Mouse (Mus musculus) CH12.LX (cell line): ENCODE measurements around the gene Muc13. TPM values are rescaled to one million over a fixed set of nuclear protein-coding genes. Genes with fewer than 3 reads are reported as not detected.

Experiments used
- DNase-seq: peaks from one replicate; pipeline ENCODE4 v3.0.0-alpha.2; 2013; ENCODE audit errors: extremely low read depth
- H3K27ac ChIP-seq: 2 replicates; pipeline ENCODE4 v1.5.1; 2012; ENCODE audit warnings: low read depth, mild to moderate bottlenecking, control low read depth, moderate library complexity; ENCODE audit not compliant: insufficient read depth
- H3K27me3 ChIP-seq: replicated peaks from 2 replicates; pipeline ENCODE3; 2012; ENCODE audit warnings: inconsistent platforms
- H3K36me3 ChIP-seq, 2 experiments: replicated peaks in 1 of 2; 2 replicates each; pipeline versions ENCODE3 to v1.6.1; 2012; ENCODE audit warnings: inconsistent platforms in 1 of 2, low read length in 1 of 2, mild to moderate bottlenecking in 1 of 2, mixed read lengths in 1 of 2, moderate library complexity in 1 of 2; ENCODE audit not compliant: control insufficient read depth in 1 of 2, insufficient read depth in 1 of 2
- H3K4me1 ChIP-seq, 2 experiments: 2 replicates each; pipeline ENCODE4 v1.6.1; 2012; ENCODE audit warnings: inconsistent platforms in 1 of 2, moderate library complexity in 1 of 2; ENCODE audit not compliant: insufficient read depth in 2 of 2, control insufficient read depth in 1 of 2
- H3K4me2 ChIP-seq: 2 replicates; pipeline ENCODE4 v1.6.1; 2012; ENCODE audit warnings: low read depth, mild to moderate bottlenecking, control low read depth; ENCODE audit not compliant: poor library complexity, insufficient read depth, severe bottlenecking
- H3K4me3 ChIP-seq, 3 experiments: fragments of 150-350 bp in 1 of 3; sonication (generic) in 1 of 3; replicated peaks in 1 of 3; 2 replicates each; pipeline versions ENCODE3 to v1.5.1; 2011 to 2012; ENCODE audit warnings: low read depth in 2 of 3, low read length in 2 of 3, mild to moderate bottlenecking in 2 of 3, moderate library complexity in 2 of 3, control low read depth in 1 of 3, improper control_type of control experiment in 1 of 3, inconsistent platforms in 1 of 3, mixed read lengths in 1 of 3; ENCODE audit not compliant: poor library complexity in 1 of 3
- H3K79me2 ChIP-seq: replicated peaks from 2 replicates; pipeline ENCODE4 v1.6.1; 2012; ENCODE audit warnings: mild to moderate bottlenecking, moderate library complexity; ENCODE audit not compliant: control insufficient read depth, poor library complexity, insufficient read depth, severe bottlenecking; ENCODE audit errors: extremely low read depth
- H3K9ac ChIP-seq: 2 replicates; pipeline ENCODE4 v1.6.1; 2012; ENCODE audit warnings: low read depth, mild to moderate bottlenecking, control low read depth, moderate library complexity; ENCODE audit not compliant: insufficient read depth
- H3K9me3 ChIP-seq: replicated peaks from 2 replicates; pipeline ENCODE3; 2012; ENCODE audit warnings: low read length, inconsistent platforms, mixed read lengths
- BHLHE40 ChIP-seq: IDR thresholded peaks from 2 replicates; pipeline ENCODE4 v1.6.1; 2011; ENCODE audit warnings: mild to moderate bottlenecking, low read depth, low read length, improper control_type of control experiment
- CHD1 ChIP-seq: IDR thresholded peaks from 2 replicates; pipeline ENCODE4 v1.6.1; 2012; ENCODE audit warnings: low read depth, low read length, improper control_type of control experiment, inconsistent platforms
- CTCF ChIP-seq, 2 experiments: IDR thresholded peaks in 1 of 2; conservative IDR thresholded peaks in 1 of 2; 2 replicates each; pipeline ENCODE4 v1.5.1; 2011 to 2012; ENCODE audit warnings: low read depth in 2 of 2, low read length in 2 of 2, improper control_type of control experiment in 1 of 2, inconsistent platforms in 1 of 2, mild to moderate bottlenecking in 1 of 2, moderate library complexity in 1 of 2
- E2F4 ChIP-seq: IDR thresholded peaks from 2 replicates; pipeline ENCODE4 v1.6.1; 2011; ENCODE audit warnings: low read depth, low read length, improper control_type of control experiment; ENCODE audit not compliant: insufficient replicate concordance
- ELF1 ChIP-seq: IDR thresholded peaks from 2 replicates; pipeline ENCODE4 v1.6.1; 2014; ENCODE audit warnings: low read depth, mild to moderate bottlenecking, inconsistent platforms, low read length, improper control_type of control experiment
- EP300 ChIP-seq: IDR thresholded peaks from 2 replicates; pipeline ENCODE4 v1.6.1; 2011; ENCODE audit warnings: low read length, improper control_type of control experiment
- ETS1 ChIP-seq: conservative IDR thresholded peaks from 2 replicates; pipeline ENCODE4 v1.6.1; 2012; ENCODE audit warnings: low read depth, mild to moderate bottlenecking, inconsistent platforms, low read length, improper control_type of control experiment, moderate library complexity
- GABPA ChIP-seq: IDR thresholded peaks from 2 replicates; pipeline ENCODE4 v1.6.1; 2012; ENCODE audit warnings: low read depth, low read length, improper control_type of control experiment, inconsistent platforms; ENCODE audit not compliant: insufficient replicate concordance
- HCFC1 ChIP-seq: IDR thresholded peaks from 2 replicates; pipeline ENCODE4 v1.6.1; 2012; ENCODE audit warnings: low read depth, mild to moderate bottlenecking, inconsistent platforms, low read length, improper control_type of control experiment
- IRF4 ChIP-seq: IDR thresholded peaks from 2 replicates; pipeline ENCODE4 v1.6.1; 2014; ENCODE audit warnings: low read depth, mild to moderate bottlenecking, inconsistent platforms, low read length, improper control_type of control experiment
- JUN ChIP-seq: IDR thresholded peaks from 2 replicates; pipeline ENCODE4 v1.6.1; 2011; ENCODE audit warnings: low read depth, mild to moderate bottlenecking, low read length, improper control_type of control experiment, moderate library complexity; ENCODE audit not compliant: insufficient read depth
- JUND ChIP-seq: conservative IDR thresholded peaks from 2 replicates; pipeline ENCODE4 v1.6.1; 2011; ENCODE audit warnings: low read depth, low read length, improper control_type of control experiment
- KAT2A ChIP-seq: IDR thresholded peaks from 2 replicates; pipeline ENCODE4 v1.6.1; 2012; ENCODE audit warnings: low read length, improper control_type of control experiment, inconsistent platforms; ENCODE audit not compliant: insufficient replicate concordance
- MAFK ChIP-seq: IDR thresholded peaks from 2 replicates; pipeline ENCODE4 v1.6.1; 2011; ENCODE audit warnings: low read length, improper control_type of control experiment; ENCODE audit not compliant: insufficient replicate concordance
- MAX ChIP-seq: IDR thresholded peaks from 2 replicates; pipeline ENCODE4 v1.6.1; 2011; ENCODE audit warnings: low read length, improper control_type of control experiment
- MEF2A ChIP-seq: IDR thresholded peaks from 2 replicates; pipeline ENCODE4 v1.6.1; 2014; ENCODE audit warnings: low read depth, mild to moderate bottlenecking, inconsistent platforms, low read length, improper control_type of control experiment, borderline replicate concordance
- MXI1 ChIP-seq: IDR thresholded peaks from 2 replicates; pipeline ENCODE4 v1.6.1; 2011; ENCODE audit warnings: mild to moderate bottlenecking, low read depth, low read length, improper control_type of control experiment
- MYC ChIP-seq: IDR thresholded peaks from 2 replicates; pipeline ENCODE4 v1.6.1; 2011; ENCODE audit warnings: low read depth, mild to moderate bottlenecking, improper control_type of control experiment, low read length
- NELFE ChIP-seq: IDR thresholded peaks from 2 replicates; pipeline ENCODE4 v1.6.1; 2011; ENCODE audit warnings: low read depth, low read length, improper control_type of control experiment
- NRF1 ChIP-seq: IDR thresholded peaks from 2 replicates; pipeline ENCODE4 v1.6.1; 2014; ENCODE audit warnings: low read depth, mild to moderate bottlenecking, inconsistent platforms, low read length, improper control_type of control experiment, moderate library complexity
- PAX5 ChIP-seq: IDR thresholded peaks from 2 replicates; pipeline ENCODE4 v1.6.1; 2012; ENCODE audit warnings: low read length, inconsistent platforms, mixed read lengths
- POLR2A ChIP-seq: IDR thresholded peaks from 2 replicates; pipeline ENCODE4 v1.6.1; 2011; ENCODE audit warnings: low read depth, mild to moderate bottlenecking, improper control_type of control experiment, low read length
- POLR2AphosphoS2 ChIP-seq: IDR thresholded peaks from 2 replicates; pipeline ENCODE4 v1.6.1; 2011; ENCODE audit warnings: low read depth, low read length, improper control_type of control experiment
- RAD21 ChIP-seq: IDR thresholded peaks from 2 replicates; pipeline ENCODE4 v1.6.1; 2011; ENCODE audit warnings: low read depth, mild to moderate bottlenecking, low read length, improper control_type of control experiment, moderate library complexity
- SIN3A ChIP-seq: IDR thresholded peaks from 2 replicates; pipeline ENCODE4 v1.6.1; 2012; ENCODE audit warnings: low read length, improper control_type of control experiment, inconsistent platforms
- SMC3 ChIP-seq: IDR thresholded peaks from 2 replicates; pipeline ENCODE4 v1.6.1; 2011; ENCODE audit warnings: low read depth, low read length, improper control_type of control experiment
- TBP ChIP-seq: conservative IDR thresholded peaks from 2 replicates; pipeline ENCODE4 v1.6.1; 2011; ENCODE audit warnings: low read depth, low read length, improper control_type of control experiment
- TCF12 ChIP-seq: IDR thresholded peaks from 2 replicates; pipeline ENCODE4 v1.6.1; 2014; ENCODE audit warnings: low read depth, mild to moderate bottlenecking, inconsistent platforms, low read length, improper control_type of control experiment
- UBTF ChIP-seq: IDR thresholded peaks from 2 replicates; pipeline ENCODE4 v1.6.1; 2012; ENCODE audit warnings: low read depth, mild to moderate bottlenecking, inconsistent platforms, low read length, improper control_type of control experiment, moderate library complexity
- USF1 ChIP-seq: IDR thresholded peaks from 2 replicates; pipeline ENCODE4 v1.6.1; 2014; ENCODE audit warnings: low read depth, mild to moderate bottlenecking, inconsistent platforms, low read length, improper control_type of control experiment
- USF2 ChIP-seq: conservative IDR thresholded peaks from 2 replicates; pipeline ENCODE4 v1.6.1; 2011; ENCODE audit warnings: low read depth, low read length, improper control_type of control experiment
- ZC3H11A ChIP-seq: IDR thresholded peaks from 2 replicates; pipeline ENCODE4 v1.6.1; 2012; ENCODE audit warnings: low read depth, mild to moderate bottlenecking, inconsistent platforms, low read length, improper control_type of control experiment
- ZKSCAN1 ChIP-seq: IDR thresholded peaks from 2 replicates; pipeline ENCODE4 v1.6.1; 2012; ENCODE audit warnings: low read depth, inconsistent platforms, low read length, improper control_type of control experiment, borderline replicate concordance
- ZMIZ1 ChIP-seq: IDR thresholded peaks from 2 replicates; pipeline ENCODE4 v1.6.1; 2012; ENCODE audit warnings: low read depth, mild to moderate bottlenecking, inconsistent platforms, low read length, improper control_type of control experiment
- ZNF384 ChIP-seq: IDR thresholded peaks from 2 replicates; pipeline ENCODE4 v1.6.1; 2012; ENCODE audit warnings: low read depth, low read length, improper control_type of control experiment, inconsistent platforms
- dilution Hi-C: fragments of 300-500 bp; cut with MboI; formaldehyde crosslinking; loops from 2 replicates; pipeline ENCODE4 v1.14.3; 2020; ENCODE audit warnings: low sequenced_read_pairs; ENCODE audit not compliant: extremely low pct_unique_long_range_greater_than_20kb, extremely low pct_ligation_motif_present
- in situ Hi-C: fragments of 300-500 bp; cut with MboI; formaldehyde crosslinking; loops from 3 replicates; pipeline ENCODE4 v1.14.3; 2019; ENCODE audit warnings: low sequenced_read_pairs, low pct_ligation_motif_present, low pct_unique_long_range_greater_than_20kb, mixed read lengths
- polyA plus RNA-seq: library from polyadenylated mRNA; unstranded; fragments of >175 nt; gene quantifications from 2 replicates; pipeline ENCODE4 v1.2.1, GENCODE M21; 2012; ENCODE audit warnings: low read depth; ENCODE audit not compliant: insufficient read length
- total RNA-seq, 2 experiments: library from RNA; depleted of rRNA; stranded (reverse); fragments of 300-350 nt in 1 of 2; fragments of >200 nt in 1 of 2; gene quantifications; 2 replicates each; pipeline ENCODE4 v1.2.3; 2012 to 2014

Muc13 gene
- total and polyA plus RNA-seq, 3 experiments: not detected

DNA sequence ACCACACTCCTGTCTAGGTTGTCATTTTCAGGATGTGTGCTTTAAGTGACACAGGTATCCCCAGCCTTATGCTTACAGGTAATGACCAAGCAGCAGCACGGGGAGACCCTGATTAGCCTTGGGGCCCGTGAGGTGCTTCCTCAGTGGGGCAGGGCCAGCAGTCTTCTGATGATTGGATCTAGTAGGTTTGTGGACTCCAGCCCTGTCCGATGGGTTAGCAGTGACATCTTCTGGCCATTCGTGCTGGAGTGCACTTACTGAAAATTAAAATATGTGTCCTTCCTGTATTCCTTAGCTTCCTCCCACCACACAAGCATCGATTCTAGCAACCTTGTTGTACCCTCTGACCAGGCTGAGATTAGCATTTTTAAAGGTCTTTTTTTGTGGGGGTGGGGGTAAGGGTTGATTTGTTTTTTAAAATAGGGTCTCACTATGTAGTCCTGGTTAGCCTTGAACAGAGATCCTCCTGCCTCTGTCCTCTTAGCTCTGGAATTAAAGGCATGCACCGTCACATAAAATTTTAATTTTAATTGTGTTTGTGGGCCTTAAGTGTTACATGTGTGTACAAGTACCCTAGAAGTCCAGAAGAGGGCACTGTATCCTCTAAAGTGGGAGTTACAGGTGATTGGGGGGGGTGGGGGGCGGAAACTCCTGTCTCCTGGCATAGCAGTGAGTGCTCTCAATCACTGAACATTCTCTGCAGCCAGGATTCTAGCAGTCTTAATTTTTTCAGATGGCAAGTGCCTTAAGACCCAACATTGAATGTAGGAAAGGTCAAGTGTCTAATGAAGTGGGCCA, 49.0 kb upstream of the Muc13 start (continued):
- TF ChIP-seq NRF1: no peak

DNA sequence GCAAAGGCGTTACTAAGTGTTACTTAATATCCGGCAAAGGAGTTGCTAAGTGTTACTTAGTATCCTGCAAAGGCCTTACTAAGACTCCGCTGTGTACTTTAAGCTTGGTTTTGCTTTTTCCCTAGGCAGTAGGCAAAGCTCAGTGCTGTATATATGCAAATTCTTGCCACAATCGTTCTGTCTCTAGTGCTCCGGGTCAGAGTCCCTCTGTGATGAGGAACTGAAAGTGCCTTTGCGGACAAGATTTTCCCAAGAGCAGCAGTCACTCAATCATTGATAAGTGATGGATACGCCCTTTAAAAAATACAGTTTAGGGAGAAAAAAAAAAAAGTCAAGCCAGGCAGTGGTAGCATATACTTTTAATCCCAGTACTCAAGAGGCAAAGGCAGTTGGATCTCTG, 48.4 kb upstream of the Muc13 start:
- H3K27me3 ChIP-seq: no peaks in the 10 kb centered on the region
- in situ Hi-C loops (loop anchor here (5.0 to 10.0 kb wide), 2 partner anchors 57 to 441 kb away; no protein-coding TSS in a partner anchor), dilution Hi-C loops (no loop called here)
- H3K4me1 ChIP-seq: peaks cover 24 to 75% of the 10 kb centered on the region in 2 experiments
- H3K9ac ChIP-seq: no peak overlapping the region; the same call in 1 of the 2 replicates
- peak; percentile 96 for DNase-seq
- peaks cover 5% of the 10 kb centered on the region for H3K79me2 ChIP-seq
- H3K4me2 ChIP-seq: peak overlapping the region; percentile 78
- peaks cover 70 to 83% of the 10 kb centered on the region in 2 experiments for H3K36me3 ChIP-seq
- H3K27ac ChIP-seq: peak overlapping the region; percentile 93
- peak overlapping the region in 1 of 3 experiments; percentile 13 for H3K4me3 ChIP-seq
- no peaks in the 10 kb centered on the region for H3K9me3 ChIP-seq
- TF ChIP-seq ZMIZ1 (peak; percentile 69; the same call in 1 of the 2 replicates), ELF1 (peak; percentile 58), USF1 (no peak), USF2 (no peak), NELFE (peak; percentile 61), NRF1 (0 out of 2 replicates have a peak, but pooled peaks have one; percentile 28), CHD1 (no peak), ETS1 (peak; percentile 89), TBP (0 out of 2 replicates have a peak, but pooled peaks have one; percentile 24), BHLHE40 (peak; percentile 89), RAD21 (no peak; the same call in none of the 2 replicates), TCF12 (peak; percentile 86), JUND (peak; percentile 88), IRF4 (peak; percentile 100), ZKSCAN1 (no peak), E2F4 (0 out of 2 replicates have a peak, but pooled peaks have one; percentile 63), SMC3 (peak; percentile 10; the same call in 1 of the 2 replicates), MAFK (peak; percentile 94), KAT2A (peak; percentile 73; the same call in 1 of the 2 replicates), JUN (peak; percentile 68; the same call in 1 of the 2 replicates), CTCF (conservative IDR thresholded peaks at IDR 0.05 in 1 of 2, IDR thresholded peaks at IDR 0.05 in 1 of 2; ENCODE audit: low read depth in 2 of 2, low read length in 2 of 2) (no peak), EP300 (peak; percentile 100), SIN3A (peak; percentile 91), UBTF (no peak), GABPA (no peak; the same call in 1 of the 2 replicates), POLR2AphosphoS2 (no peak), HCFC1 (no peak; the same call in 1 of the 2 replicates), ZC3H11A (no peak), ZNF384 (peak; percentile 97), PAX5 (no peak), MYC (peak; percentile 63; the same call in 1 of the 2 replicates), MEF2A (peak; percentile 90), MAX (peak; percentile 75), MXI1 (peak; percentile 64; the same call in 1 of the 2 replicates), POLR2A (no peak)
